Mouse (Mus musculus): ENCODE data around the gene Tdpoz5. TPM values are rescaled to one million over a fixed set of nuclear protein-coding genes. Genes with fewer than 3 reads are reported as not detected.

The Tdpoz5 gene
- not detected for polyA plus RNA-seq (2017; shearing (Covaris generic))

GRCm38 (mm10) chr3:93961214-93961613, at the start of gene Tdpoz5:
Gene Tdpoz5 (minus strand): TSS chr3:93961314.

GRCm38 (mm10) chr3:93943443-93943842, 17.7 kb downstream of the Tdpoz5 start, which contains the start of gene Gm9117:
Gene Gm9117 (minus strand): TSS chr3:93943543.

Other genes starting within 250 kb of the Tdpoz5 start
- gene Gm5773, start 188.3 kb downstream of the Tdpoz5 start, polyA plus RNA-seq (2017; shearing (Covaris generic)), result not detected
- not detected for gene Tdpoz4, start 164.9 kb downstream of the Tdpoz5 start, polyA plus RNA-seq (2017; shearing (Covaris generic))
- gene Tdpoz3, start 135.3 kb downstream of the Tdpoz5 start, polyA plus RNA-seq (2017; shearing (Covaris generic)), result not detected
- not detected for gene Gm9117, start 17.8 kb downstream of the Tdpoz5 start, polyA plus RNA-seq (2017; shearing (Covaris generic))
- gene Gm9125, start 93.6 kb upstream of the Tdpoz5 start, polyA plus RNA-seq (2017; shearing (Covaris generic)), result not detected
- not detected for gene Gm10697, start 111.3 kb upstream of the Tdpoz5 start, polyA plus RNA-seq (2017; shearing (Covaris generic))
- not detected for gene Gm10696, start 216.9 kb upstream of the Tdpoz5 start, polyA plus RNA-seq (2017; shearing (Covaris generic))
- gene Gm5286, start 235.4 kb upstream of the Tdpoz5 start, polyA plus RNA-seq (2017; shearing (Covaris generic)), result not detected